Mouse (Mus musculus): Measurements from ENCODE around the gene Spata17. TPM values are rescaled to one million over a fixed set of nuclear protein-coding genes. Genes with fewer than 3 reads are reported as not detected.
A peak's percentile ranks its signal among the peaks of the same experiment; 100 is the strongest.
"Not testable (repeated sequence)": the region's sequence is repeated elsewhere in the genome, so short reads cannot be mapped to it uniquely, and the experiment has no call there.

The Spata17 gene
- polyA plus RNA-seq, 1 experiment from 2014 or later = 2.9 TPM

- Histone ChIP-seq H3K36me3 (ENCODE audit: control insufficient read depth, insufficient read depth, low read length) (no peaks in the 10 kb centered on the region), H3K9me3 (ENCODE audit: control insufficient read depth, low read length) (no peaks in the 10 kb centered on the region), H3K27me3 (replicated peaks; ENCODE audit: control insufficient read depth, insufficient read depth, low read length) (no peaks in the 10 kb centered on the region), H3K9ac (ENCODE audit: low read depth, low read length) (no peak overlapping the region), H3K4me3 (ENCODE audit: low read length) (no peak overlapping the region), H3K27ac (ENCODE audit: low read depth, low read length) (no peak overlapping the region), H3K4me2 (ENCODE audit: low read length) (no peak overlapping the region), H3K4me1 (ENCODE audit: control insufficient read depth, insufficient read depth, low read depth, low read length) (no peaks in the 10 kb centered on the region)
- 81% methylated on average over 8 of the region's 8 CpGs for WGBS
- no peak for ATAC-seq
Observed at GRCm38 (mm10) chr1:187142984-187143383, 72.3 kb downstream of the Spata17 start.

- Histone ChIP-seq H3K9ac (ENCODE audit: low read depth, low read length) (no peak overlapping the region), H3K27ac (ENCODE audit: low read depth, low read length) (no peak overlapping the region), H3K4me1 (ENCODE audit: control insufficient read depth, insufficient read depth, low read depth, low read length) (no peaks in the 10 kb centered on the region), H3K27me3 (replicated peaks; ENCODE audit: control insufficient read depth, insufficient read depth, low read length) (no peaks in the 10 kb centered on the region), H3K9me3 (ENCODE audit: control insufficient read depth, low read length) (no peaks in the 10 kb centered on the region), H3K4me2 (ENCODE audit: low read length) (no peak overlapping the region), H3K4me3 (ENCODE audit: low read length) (no peak overlapping the region), H3K36me3 (ENCODE audit: control insufficient read depth, insufficient read depth, low read length) (no peaks in the 10 kb centered on the region)
- 28% methylated on average over 6 of the region's 6 CpGs for WGBS
- ATAC-seq = peak; percentile 40; the same call in 1 of the 2 replicates
Observed at GRCm38 (mm10) chr1:187137426-187137825, 77.8 kb downstream of the Spata17 start.

GRCm38 (mm10) chr1:187135887-187136286, 79.4 kb downstream of the Spata17 start:
- no peak overlapping the region for H3K9ac ChIP-seq (ENCODE audit: low read depth, low read length)
- no peaks in the 10 kb centered on the region for H3K36me3 ChIP-seq (ENCODE audit: control insufficient read depth, insufficient read depth, low read length)
- no peak overlapping the region for H3K27ac ChIP-seq (ENCODE audit: low read depth, low read length)
- no peak overlapping the region for H3K4me3 ChIP-seq (ENCODE audit: low read length)
- no peak for ATAC-seq
- no peaks in the 10 kb centered on the region for H3K9me3 ChIP-seq (ENCODE audit: control insufficient read depth, low read length)
- 66% methylated on average over 6 of the region's 6 CpGs for WGBS
- no peaks in the 10 kb centered on the region for H3K27me3 ChIP-seq (replicated peaks; ENCODE audit: control insufficient read depth, insufficient read depth, low read length)
- H3K4me1 ChIP-seq (ENCODE audit: control insufficient read depth, insufficient read depth, low read depth, low read length) = no peaks in the 10 kb centered on the region
- H3K4me2 ChIP-seq (ENCODE audit: low read length) = no peak overlapping the region

- H3K27ac ChIP-seq (ENCODE audit: low read depth, low read length) = no peak overlapping the region
- no peak overlapping the region for H3K4me2 ChIP-seq (ENCODE audit: low read length)
- no peaks in the 10 kb centered on the region for H3K4me1 ChIP-seq (ENCODE audit: control insufficient read depth, insufficient read depth, low read depth, low read length)
- H3K9ac ChIP-seq (ENCODE audit: low read depth, low read length) = no peak overlapping the region
- H3K27me3 ChIP-seq (replicated peaks; ENCODE audit: control insufficient read depth, insufficient read depth, low read length) = no peaks in the 10 kb centered on the region
- WGBS = 60% methylated on average over 6 of the region's 6 CpGs
- H3K4me3 ChIP-seq (ENCODE audit: low read length) = no peak overlapping the region
- ATAC-seq = no peak
- H3K9me3 ChIP-seq (ENCODE audit: control insufficient read depth, low read length) = no peaks in the 10 kb centered on the region
- H3K36me3 ChIP-seq (ENCODE audit: control insufficient read depth, insufficient read depth, low read length) = no peaks in the 10 kb centered on the region
Observed at GRCm38 (mm10) chr1:187133841-187134240, 81.4 kb downstream of the Spata17 start.

GRCm38 (mm10) chr1:187132348-187132747, 82.9 kb downstream of the Spata17 start:
- Histone ChIP-seq H3K4me1 (ENCODE audit: control insufficient read depth, insufficient read depth, low read depth, low read length) (no peaks in the 10 kb centered on the region), H3K36me3 (ENCODE audit: control insufficient read depth, insufficient read depth, low read length) (no peaks in the 10 kb centered on the region), H3K9me3 (ENCODE audit: control insufficient read depth, low read length) (no peaks in the 10 kb centered on the region), H3K27ac (ENCODE audit: low read depth, low read length) (no peak overlapping the region), H3K9ac (ENCODE audit: low read depth, low read length) (no peak overlapping the region), H3K4me2 (ENCODE audit: low read length) (no peak overlapping the region), H3K4me3 (ENCODE audit: low read length) (no peak overlapping the region), H3K27me3 (replicated peaks; ENCODE audit: control insufficient read depth, insufficient read depth, low read length) (no peaks in the 10 kb centered on the region)
- ATAC-seq = no peak
- 76% methylated on average over 4 of the region's 4 CpGs for WGBS

GRCm38 (mm10) chr1:187127548-187127947, 87.7 kb downstream of the Spata17 start:
- WGBS = 92% methylated on average over 2 of the region's 2 CpGs
- H3K36me3 ChIP-seq (ENCODE audit: control insufficient read depth, insufficient read depth, low read length); ATAC-seq; H3K4me1 ChIP-seq (ENCODE audit: control insufficient read depth, insufficient read depth, low read depth, low read length); H3K27me3 ChIP-seq (replicated peaks; ENCODE audit: control insufficient read depth, insufficient read depth, low read length); H3K9me3 ChIP-seq (ENCODE audit: control insufficient read depth, low read length); H3K9ac ChIP-seq (ENCODE audit: low read depth, low read length); H3K4me3 ChIP-seq (ENCODE audit: low read length); H3K27ac ChIP-seq (ENCODE audit: low read depth, low read length); H3K4me2 ChIP-seq (ENCODE audit: low read length): not testable (repeated sequence)

- H3K4me3 ChIP-seq (ENCODE audit: low read length) = no peak overlapping the region
- WGBS = 87% methylated on average over 11 of the region's 11 CpGs
- H3K36me3 ChIP-seq (ENCODE audit: control insufficient read depth, insufficient read depth, low read length) = no peaks in the 10 kb centered on the region
- H3K27me3 ChIP-seq (replicated peaks; ENCODE audit: control insufficient read depth, insufficient read depth, low read length) = no peaks in the 10 kb centered on the region
- no peaks in the 10 kb centered on the region for H3K9me3 ChIP-seq (ENCODE audit: control insufficient read depth, low read length)
- H3K27ac ChIP-seq (ENCODE audit: low read depth, low read length) = no peak overlapping the region
- no peak overlapping the region for H3K4me2 ChIP-seq (ENCODE audit: low read length)
- ATAC-seq = no peak
- H3K9ac ChIP-seq (ENCODE audit: low read depth, low read length) = no peak overlapping the region
- H3K4me1 ChIP-seq (ENCODE audit: control insufficient read depth, insufficient read depth, low read depth, low read length) = no peaks in the 10 kb centered on the region
Observed at GRCm38 (mm10) chr1:187125733-187126132, 89.5 kb downstream of the Spata17 start.

GRCm38 (mm10) chr1:187124967-187125366, 90.3 kb downstream of the Spata17 start:
- no peak overlapping the region for H3K4me3 ChIP-seq (ENCODE audit: low read length)
- H3K27me3 ChIP-seq (replicated peaks; ENCODE audit: control insufficient read depth, insufficient read depth, low read length) = no peaks in the 10 kb centered on the region
- H3K36me3 ChIP-seq (ENCODE audit: control insufficient read depth, insufficient read depth, low read length) = no peaks in the 10 kb centered on the region
- no peak overlapping the region for H3K27ac ChIP-seq (ENCODE audit: low read depth, low read length)
- H3K9ac ChIP-seq (ENCODE audit: low read depth, low read length) = no peak overlapping the region
- H3K4me1 ChIP-seq (ENCODE audit: control insufficient read depth, insufficient read depth, low read depth, low read length) = no peaks in the 10 kb centered on the region
- H3K4me2 ChIP-seq (ENCODE audit: low read length) = no peak overlapping the region
- no peaks in the 10 kb centered on the region for H3K9me3 ChIP-seq (ENCODE audit: control insufficient read depth, low read length)
- no peak for ATAC-seq
- WGBS = 71% methylated on average over 3 of the region's 3 CpGs

- H3K9ac ChIP-seq (ENCODE audit: low read depth, low read length) = no peak overlapping the region
- ATAC-seq = no peak
- H3K4me1 ChIP-seq (ENCODE audit: control insufficient read depth, insufficient read depth, low read depth, low read length) = no peaks in the 10 kb centered on the region
- no peaks in the 10 kb centered on the region for H3K27me3 ChIP-seq (replicated peaks; ENCODE audit: control insufficient read depth, insufficient read depth, low read length)
- no peak overlapping the region for H3K27ac ChIP-seq (ENCODE audit: low read depth, low read length)
- H3K36me3 ChIP-seq (ENCODE audit: control insufficient read depth, insufficient read depth, low read length) = no peaks in the 10 kb centered on the region
- H3K4me2 ChIP-seq (ENCODE audit: low read length) = no peak overlapping the region
- no peaks in the 10 kb centered on the region for H3K9me3 ChIP-seq (ENCODE audit: control insufficient read depth, low read length)
- WGBS = 95% methylated on average over 6 of the region's 6 CpGs
- H3K4me3 ChIP-seq (ENCODE audit: low read length) = no peak overlapping the region
Observed at GRCm38 (mm10) chr1:187119300-187119699, 96.0 kb downstream of the Spata17 start.

GRCm38 (mm10) chr1:187118108-187118507, 97.2 kb downstream of the Spata17 start:
- Histone ChIP-seq H3K9ac (ENCODE audit: low read depth, low read length) (no peak overlapping the region), H3K4me1 (ENCODE audit: control insufficient read depth, insufficient read depth, low read depth, low read length) (no peaks in the 10 kb centered on the region), H3K36me3 (ENCODE audit: control insufficient read depth, insufficient read depth, low read length) (no peaks in the 10 kb centered on the region), H3K27ac (ENCODE audit: low read depth, low read length) (no peak overlapping the region), H3K4me3 (ENCODE audit: low read length) (no peak overlapping the region), H3K4me2 (ENCODE audit: low read length) (no peak overlapping the region), H3K9me3 (ENCODE audit: control insufficient read depth, low read length) (no peaks in the 10 kb centered on the region), H3K27me3 (replicated peaks; ENCODE audit: control insufficient read depth, insufficient read depth, low read length) (no peaks in the 10 kb centered on the region)
- ATAC-seq = no peak
- WGBS = 79% methylated on average over 6 of the region's 6 CpGs

Data from hindbrain, embryonic 16.5 days (tissue).